Mouse (Mus musculus) bone marrow macrophage, adult 2 months (primary cell): ENCODE measurements around the gene AC134908.4. TPM values are rescaled to one million over a fixed set of nuclear protein-coding genes. Genes with fewer than 3 reads are reported as not detected.

Source experiments
- H3K27ac ChIP-seq: 2 replicates; pipeline ENCODE4 v1.5.1; 2012; ENCODE audit warnings: low read depth, low read length; ENCODE audit not compliant: insufficient read depth
- H3K4me1 ChIP-seq: 2 replicates; pipeline ENCODE4 v1.6.1; 2012; ENCODE audit warnings: low read length; ENCODE audit not compliant: control insufficient read depth, insufficient read depth
- H3K4me3 ChIP-seq: 2 replicates; pipeline ENCODE4 v1.5.1; 2012; ENCODE audit warnings: mild to moderate bottlenecking, low read length, moderate library complexity; ENCODE audit not compliant: insufficient read depth
- CTCF ChIP-seq: IDR thresholded peaks from 2 replicates; pipeline ENCODE4 v1.5.1; 2012; ENCODE audit warnings: low read depth, mild to moderate bottlenecking, low read length, moderate library complexity
- POLR2A ChIP-seq: IDR thresholded peaks from 2 replicates; pipeline ENCODE4 v1.6.1; 2012; ENCODE audit warnings: mild to moderate bottlenecking, low read depth, low read length, borderline replicate concordance
- polyA plus RNA-seq: library from polyadenylated mRNA; stranded (reverse); fragments of >200 nt; gene quantifications from 2 replicates; pipeline ENCODE4 v1.2.4, GENCODE M21; 2012; ENCODE audit not compliant: missing spikeins, insufficient read depth, insufficient read length

Gene AC134908.4
- polyA plus RNA-seq, 1 experiment = not detected

GRCm38 (mm10) chr17:25831451-25832281 is 36.2 kb upstream of the AC134908.4 start:
- peaks cover 18% of the 10 kb centered on the region for H3K4me1 ChIP-seq

DNA sequence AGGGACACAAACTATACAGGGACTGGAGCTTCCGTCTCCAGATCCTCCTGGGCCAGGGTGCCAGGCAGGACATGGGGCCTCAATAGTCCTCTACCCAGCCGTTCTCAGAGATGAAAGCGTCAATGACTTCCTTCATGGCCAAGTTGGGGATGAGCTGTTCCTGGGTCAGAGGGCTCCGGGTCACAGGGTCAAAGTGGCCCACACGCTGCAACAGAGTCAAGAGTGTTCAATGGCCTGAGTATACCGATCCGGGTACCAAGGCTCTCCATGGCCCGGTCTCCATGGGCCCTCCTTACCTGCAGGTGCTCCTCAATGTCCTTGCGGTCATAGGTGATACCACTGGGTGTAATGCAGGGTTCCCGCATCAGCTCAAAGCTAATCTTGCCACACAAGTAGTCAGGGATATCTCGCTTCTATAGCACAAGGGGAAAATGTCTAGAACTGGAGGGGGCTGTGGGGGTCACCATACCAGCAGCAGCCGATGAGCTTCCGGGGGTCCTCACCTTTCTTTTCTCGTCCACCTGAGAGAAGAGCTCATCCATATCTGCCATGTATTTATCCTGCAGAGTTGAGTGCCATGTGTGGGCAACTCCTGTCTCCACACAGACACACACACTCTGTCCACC is 35.5 kb upstream of the AC134908.4 start:
- no peak overlapping the region for H3K27ac ChIP-seq
- peaks cover 18% of the 10 kb centered on the region for H3K4me1 ChIP-seq
- H3K4me3 ChIP-seq = peak overlapping the region; percentile 92
- TF ChIP-seq CTCF = no peak
- TF ChIP-seq POLR2A = no peak

More at GRCm38 (mm10) chr17:25831451-25832281, 36.2 kb upstream of the AC134908.4 start:
- peak overlapping the region; percentile 92 for H3K4me3 ChIP-seq
- H3K27ac ChIP-seq = peak overlapping the region; percentile 81
- no peak for TF ChIP-seq POLR2A
- no peak for TF ChIP-seq CTCF

DNA sequence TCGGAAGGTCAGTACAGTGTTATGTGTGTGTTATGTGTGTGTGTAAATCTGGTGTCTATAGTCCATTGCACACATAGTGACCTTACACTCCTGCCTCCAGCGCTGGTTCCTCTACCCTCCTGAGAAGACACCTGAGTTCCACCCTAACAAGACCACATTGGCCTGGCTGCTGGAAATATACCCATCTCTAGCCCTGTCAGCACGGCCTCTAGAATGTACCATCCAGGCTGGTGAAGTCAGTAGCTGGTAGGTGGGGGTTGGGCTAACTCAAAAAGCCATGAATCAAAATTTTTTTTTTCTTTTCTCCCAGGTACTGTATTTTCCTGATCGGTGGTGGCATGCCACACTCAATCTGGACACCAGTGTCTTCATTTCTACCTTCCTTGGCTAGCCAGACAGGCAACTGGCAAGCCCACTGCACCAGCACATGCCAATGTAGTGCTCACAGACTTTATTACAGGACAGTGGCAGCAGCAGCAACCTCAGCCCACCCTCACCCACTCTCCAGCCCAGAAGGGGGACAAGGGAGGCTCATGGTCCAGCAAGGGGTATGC is 34.8 kb upstream of the AC134908.4 start:
- peaks cover 18% of the 10 kb centered on the region for H3K4me1 ChIP-seq
- no peak for TF ChIP-seq CTCF
- TF ChIP-seq POLR2A = no peak

GRCm38 (mm10) chr17:25829558-25830017 is 34.1 kb upstream of the AC134908.4 start:
- TF ChIP-seq CTCF = no peak
- no peak for TF ChIP-seq POLR2A
- Histone ChIP-seq H3K4me1 (peaks cover 15% of the 10 kb centered on the region), H3K27ac (no peak overlapping the region), H3K4me3 (peak overlapping the region; percentile 77)

More for the DNA sequence above, 34.8 kb upstream of the AC134908.4 start:
- Histone ChIP-seq H3K27ac (no peak overlapping the region), H3K4me3 (no peak overlapping the region)

DNA sequence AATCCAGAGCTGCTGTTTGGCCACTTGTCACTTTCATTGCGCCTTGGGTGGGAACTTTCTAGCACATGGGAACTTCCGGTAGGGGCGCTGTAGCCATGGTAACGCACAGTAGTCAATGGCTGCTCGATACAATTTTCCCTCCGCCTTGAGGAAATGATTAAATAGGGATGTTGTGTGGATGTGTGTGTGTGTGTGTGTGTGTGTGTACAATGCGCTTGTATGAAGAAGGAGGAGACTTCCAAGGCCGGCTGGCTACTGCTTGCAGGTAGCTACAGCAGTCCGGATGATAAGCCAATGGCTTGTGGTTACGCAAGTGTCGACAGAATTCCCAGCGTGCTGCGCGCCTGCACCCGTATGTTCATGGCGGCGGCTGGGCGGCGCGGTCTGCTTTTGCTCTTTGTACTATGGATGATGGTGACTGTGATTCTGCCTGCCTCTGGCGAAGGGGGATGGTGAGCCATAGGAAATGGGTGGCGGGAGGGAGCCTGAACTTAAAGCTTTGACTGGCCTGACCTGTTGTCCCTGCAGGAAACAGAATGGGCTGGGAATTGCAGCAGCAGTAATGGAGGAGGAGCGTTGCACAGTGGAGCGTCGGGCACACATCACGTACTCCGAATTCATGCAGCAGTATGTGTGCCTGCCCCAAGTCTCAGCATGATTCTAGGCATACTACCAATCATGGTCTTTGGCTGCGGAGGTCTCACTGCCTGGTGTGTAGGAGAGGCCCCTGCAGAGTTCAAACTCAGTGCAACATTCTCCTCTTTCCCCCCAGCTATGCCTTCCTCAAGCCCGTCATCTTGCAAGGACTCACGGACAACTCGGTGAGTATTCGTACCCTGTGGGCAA is 33.5 kb upstream of the AC134908.4 start, which contains the start of gene Jmjd8:
Gene Jmjd8 (plus strand): TSS at position 156 of the 846 bp plus-strand sequence.
- Histone ChIP-seq H3K4me1 (peaks cover 18% of the 10 kb centered on the region), H3K4me3 (peak within 1 kb of the TSS; percentile 77), H3K27ac (peak within 1 kb of the TSS; percentile 42; the same call in 1 of the 2 replicates)
- TF ChIP-seq POLR2A = no peak
- TF ChIP-seq CTCF = no peak

GRCm38 (mm10) chr17:25828223-25828594 is 32.8 kb upstream of the AC134908.4 start:
- Histone ChIP-seq H3K27ac (no peak overlapping the region), H3K4me1 (peaks cover 18% of the 10 kb centered on the region), H3K4me3 (peak overlapping the region; percentile 77)

GRCm38 (mm10) chr17:25827546-25828222 is 32.2 kb upstream of the AC134908.4 start:
- H3K4me3 ChIP-seq = no peak overlapping the region
- TF ChIP-seq POLR2A (no peak), CTCF (no peak)
- peaks cover 21% of the 10 kb centered on the region for H3K4me1 ChIP-seq
- H3K27ac ChIP-seq = no peak overlapping the region

More at GRCm38 (mm10) chr17:25828223-25828594, 32.8 kb upstream of the AC134908.4 start:
- no peak for TF ChIP-seq CTCF
- TF ChIP-seq POLR2A = no peak

GRCm38 (mm10) chr17:25827011-25827410 is 31.6 kb upstream of the AC134908.4 start:
- Histone ChIP-seq H3K4me1 (peaks cover 21% of the 10 kb centered on the region), H3K27ac (no peak overlapping the region), H3K4me3 (no peak overlapping the region)
- TF ChIP-seq CTCF = no peak
- TF ChIP-seq POLR2A = no peak

GRCm38 (mm10) chr17:25825984-25826570 is 30.6 kb upstream of the AC134908.4 start:
- TF ChIP-seq CTCF (no peak), POLR2A (no peak)
- Histone ChIP-seq H3K4me3 (no peak overlapping the region), H3K4me1 (peaks cover 17% of the 10 kb centered on the region), H3K27ac (no peak overlapping the region)
